Mouse (Mus musculus) midbrain, embryonic 14.5 days (tissue): ENCODE results near the gene Orc5. TPM values are rescaled to one million over a fixed set of nuclear protein-coding genes. Genes with fewer than 3 reads are reported as not detected.
"Not testable (repeated sequence)": the region's sequence is repeated elsewhere in the genome, so short reads cannot be mapped to it uniquely, and the experiment has no call there.

Experiments
- ATAC-seq: fragments of 200-750 bp; cut with Nextera tagmentation; 2 replicates; pipeline ENCODE4 v1.8.0; 2017; ENCODE audit warnings: moderate number of reproducible peaks, moderate library complexity; ENCODE audit not compliant: low FRiP score, low TSS enrichment
- DNase-seq: peaks from one replicate; pipeline ENCODE4 v3.0.0-alpha.2; 2015
- H3K27ac ChIP-seq: fragments of 300-500 bp; sonication (generic); replicated peaks from 2 replicates; pipeline ENCODE4 v1.5.1; 2014; ENCODE audit warnings: mild to moderate bottlenecking, low read depth, low read length, moderate library complexity
- H3K27me3 ChIP-seq: fragments of 300-500 bp; sonication (generic); 2 replicates; pipeline ENCODE4 v1.6.1; 2014; ENCODE audit warnings: low read length, control low read depth, mixed read lengths; ENCODE audit not compliant: control insufficient read depth, insufficient read depth
- H3K36me3 ChIP-seq: fragments of 300-500 bp; sonication (generic); 2 replicates; pipeline ENCODE4 v1.6.1; 2014; ENCODE audit warnings: low read length, control low read depth; ENCODE audit not compliant: control insufficient read depth, insufficient read depth
- H3K4me1 ChIP-seq: fragments of 300-500 bp; sonication (generic); 2 replicates; pipeline ENCODE4 v1.6.1; 2014; ENCODE audit warnings: mild to moderate bottlenecking, antibody characterized with exemption, low read length, control low read depth; ENCODE audit not compliant: control insufficient read depth, insufficient read depth
- H3K4me2 ChIP-seq: fragments of 300-500 bp; sonication (generic); 2 replicates; pipeline ENCODE4 v1.6.1; 2014; ENCODE audit warnings: mild to moderate bottlenecking, low read length, moderate library complexity
- H3K4me3 ChIP-seq: fragments of 300-500 bp; sonication (generic); replicated peaks from 2 replicates; pipeline ENCODE4 v1.5.1; 2014; ENCODE audit warnings: low read depth, low read length
- H3K9ac ChIP-seq: fragments of 300-500 bp; sonication (generic); replicated peaks from 2 replicates; pipeline ENCODE4 v1.6.1; 2014; ENCODE audit warnings: mild to moderate bottlenecking, low read length, moderate library complexity
- H3K9me3 ChIP-seq: fragments of 300-500 bp; sonication (generic); 2 replicates; pipeline ENCODE4 v1.6.1; 2016; ENCODE audit warnings: low read length, control low read depth, mixed read lengths; ENCODE audit not compliant: control insufficient read depth
- WGBS: fragments of 180-500 bp; shearing (Covaris S2); extraction: QIAGEN DNeasy Blood & Tissue Kit; methylation state at CpG from one replicate; pipeline ENCODE4 v1.1.7; 2014; 5-methylcytosine and 5-hydroxymethylcytosine counted together
- polyA plus RNA-seq: library from polyadenylated mRNA; unstranded; fragments of >200 nt; fragmentation: Nextera tagmentation; extraction: Ambion mirVana; gene quantifications from 2 replicates; pipeline ENCODE4 v1.2.1, GENCODE M21; 2014

Orc5 gene
- polyA plus RNA-seq, 1 experiment from 2014 or later: 41.6 TPM

GRCm38 (mm10) chr5:22515745-22516144, 34.5 kb downstream of the Orc5 start:
- not testable (repeated sequence) for H3K9me3 ChIP-seq, ATAC-seq, H3K9ac ChIP-seq, H3K27me3 ChIP-seq, H3K4me2 ChIP-seq, H3K4me3 ChIP-seq, H3K4me1 ChIP-seq, H3K27ac ChIP-seq
- WGBS: 82% methylated on average over 4 of the region's 4 CpGs
- peak; percentile 76 for DNase-seq
- peaks cover 23% of the 10 kb centered on the region for H3K36me3 ChIP-seq

GRCm38 (mm10) chr5:22514231-22514630, 36.0 kb downstream of the Orc5 start:
- not testable (repeated sequence) for H3K4me3 ChIP-seq, H3K27me3 ChIP-seq, H3K27ac ChIP-seq, H3K4me1 ChIP-seq, ATAC-seq, H3K9ac ChIP-seq, H3K9me3 ChIP-seq, H3K4me2 ChIP-seq, DNase-seq
- peaks cover 15% of the 10 kb centered on the region; the same call in 1 of the 2 replicates for H3K36me3 ChIP-seq
- no CpG with 5 or more reads among the region's 7 CpGs for WGBS

GRCm38 (mm10) chr5:22512579-22512978, 37.6 kb downstream of the Orc5 start:
- H3K27me3 ChIP-seq, H3K27ac ChIP-seq, H3K9me3 ChIP-seq, H3K36me3 ChIP-seq, H3K4me3 ChIP-seq, H3K4me2 ChIP-seq, H3K4me1 ChIP-seq, ATAC-seq, DNase-seq, H3K9ac ChIP-seq: not testable (repeated sequence)
- no CpG with 5 or more reads among the region's 5 CpGs for WGBS

- Histone ChIP-seq H3K9me3 (no peaks in the 10 kb centered on the region), H3K27me3 (no peaks in the 10 kb centered on the region), H3K4me3 (no peak overlapping the region), H3K27ac (no peak overlapping the region), H3K9ac (no peak overlapping the region), H3K4me1 (no peaks in the 10 kb centered on the region), H3K36me3 (peaks cover 3% of the 10 kb centered on the region; the same call in 1 of the 2 replicates), H3K4me2 (no peak overlapping the region)
- ATAC-seq (no peak), DNase-seq (peak; percentile 86)
- 76% methylated on average over 8 of the region's 8 CpGs for WGBS
Observed at GRCm38 (mm10) chr5:22511824-22512223, 38.4 kb downstream of the Orc5 start.

- no peak overlapping the region for H3K27ac ChIP-seq
- no peak overlapping the region for H3K4me2 ChIP-seq
- H3K4me1 ChIP-seq: no peaks in the 10 kb centered on the region
- no peaks in the 10 kb centered on the region for H3K9me3 ChIP-seq
- H3K36me3 ChIP-seq: peaks cover 3% of the 10 kb centered on the region; the same call in 1 of the 2 replicates
- no peak overlapping the region for H3K9ac ChIP-seq
- DNase-seq (no peak), ATAC-seq (no peak)
- H3K27me3 ChIP-seq: no peaks in the 10 kb centered on the region
- 86% methylated on average over 5 of the region's 5 CpGs for WGBS
- H3K4me3 ChIP-seq: no peak overlapping the region
Observed at GRCm38 (mm10) chr5:22508560-22508959, 41.7 kb downstream of the Orc5 start.

- Histone ChIP-seq H3K27me3 (no peaks in the 10 kb centered on the region), H3K4me1 (no peaks in the 10 kb centered on the region), H3K4me3 (no peak overlapping the region), H3K9ac (no peak overlapping the region), H3K9me3 (no peaks in the 10 kb centered on the region), H3K4me2 (no peak overlapping the region), H3K27ac (no peak overlapping the region), H3K36me3 (peaks cover 14% of the 10 kb centered on the region)
- DNase-seq: no peak
- WGBS: 94% methylated on average over 5 of the region's 5 CpGs
- no peak for ATAC-seq
Observed at GRCm38 (mm10) chr5:22499437-22499836, 50.8 kb downstream of the Orc5 start.

GRCm38 (mm10) chr5:22491088-22491487, 59.1 kb downstream of the Orc5 start:
- DNase-seq (no peak), ATAC-seq (no peak)
- Histone ChIP-seq H3K4me3 (no peak overlapping the region), H3K4me1 (no peaks in the 10 kb centered on the region), H3K9ac (no peak overlapping the region), H3K27me3 (no peaks in the 10 kb centered on the region), H3K9me3 (no peaks in the 10 kb centered on the region), H3K36me3 (peaks cover 3% of the 10 kb centered on the region; the same call in 1 of the 2 replicates), H3K4me2 (no peak overlapping the region), H3K27ac (no peak overlapping the region)

GRCm38 (mm10) chr5:22489091-22489490, 61.1 kb downstream of the Orc5 start:
- Histone ChIP-seq H3K9me3 (no peaks in the 10 kb centered on the region), H3K27me3 (no peaks in the 10 kb centered on the region), H3K36me3 (peaks cover 6% of the 10 kb centered on the region; the same call in 1 of the 2 replicates), H3K4me1 (no peaks in the 10 kb centered on the region), H3K9ac (no peak overlapping the region), H3K4me3 (no peak overlapping the region), H3K27ac (no peak overlapping the region), H3K4me2 (no peak overlapping the region)
- WGBS: 75% methylated on average over 4 of the region's 4 CpGs
- DNase-seq (no peak), ATAC-seq (no peak)

GRCm38 (mm10) chr5:22486601-22487206, 63.5 kb downstream of the Orc5 start:
- Histone ChIP-seq H3K4me3 (no peak overlapping the region), H3K9ac (no peak overlapping the region), H3K27ac (no peak overlapping the region), H3K36me3 (peaks cover 6% of the 10 kb centered on the region; the same call in 1 of the 2 replicates), H3K4me1 (no peaks in the 10 kb centered on the region), H3K9me3 (no peaks in the 10 kb centered on the region), H3K4me2 (no peak overlapping the region), H3K27me3 (no peaks in the 10 kb centered on the region)
- ATAC-seq (no peak), DNase-seq (peak; percentile 14)
- WGBS: 72% methylated on average over 6 of the region's 6 CpGs
